Mouse (Mus musculus): ENCODE data around the gene Gm2696. TPM values are rescaled to one million over a fixed set of nuclear protein-coding genes. Genes with fewer than 3 reads are reported as not detected.
A peak's percentile ranks its signal among the peaks of the same experiment; 100 is the strongest.

Gm2696 gene
- polyA plus RNA-seq, 1 experiment from 2014 or later: not detected

DNA sequence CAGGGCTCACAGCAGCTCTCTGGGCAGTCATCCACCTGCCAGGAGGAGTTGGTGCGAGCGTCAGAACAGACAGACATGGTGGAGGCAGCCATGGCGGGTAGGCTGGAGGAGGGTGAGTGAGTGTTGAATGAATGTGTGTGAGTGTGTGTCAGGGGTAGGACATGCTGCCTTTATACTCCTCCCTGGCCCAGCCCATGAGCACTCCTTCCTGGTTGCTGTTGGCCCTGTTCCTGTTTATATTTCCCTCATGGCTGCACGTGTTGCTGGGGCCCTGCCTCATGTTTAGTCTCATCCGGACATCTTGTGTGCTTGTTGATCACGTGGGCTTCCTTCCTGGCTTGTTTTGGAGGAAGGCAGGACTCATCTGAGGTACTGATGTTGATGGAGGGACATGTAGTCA is 12.5 kb downstream of the Gm2696 start, which contains the start of gene Krtap10-4:
Krtap10-4 (minus strand) TSS at position 145 of the 400 bp plus-strand sequence.
- no peak for ATAC-seq (ENCODE audit: low FRiP score)
- Histone ChIP-seq H3K27ac (ENCODE audit: low read depth, low read length) (no peak within 1 kb of the TSS), H3K4me1 (replicated peaks; ENCODE audit: control insufficient read depth, insufficient read depth, low read length) (no peaks in the 10 kb centered on the region), H3K4me2 (replicated peaks; ENCODE audit: low read depth, low read length) (no peak within 1 kb of the TSS), H3K4me3 (ENCODE audit: low read depth, low read length) (no peak within 1 kb of the TSS), H3K27me3 (ENCODE audit: control insufficient read depth, insufficient read depth, low read length) (no peaks in the 10 kb centered on the region), H3K9me3 (ENCODE audit: control insufficient read depth, low read length) (no peaks in the 10 kb centered on the region), H3K36me3 (ENCODE audit: control insufficient read depth, insufficient read depth, low read length) (no peaks in the 10 kb centered on the region), H3K9ac (ENCODE audit: low read depth, low read length) (no peak within 1 kb of the TSS)
- DNase-seq (ENCODE audit: low spot score): no peak
- 74% methylated on average over 6 of the region's 6 CpGs for WGBS

DNA sequence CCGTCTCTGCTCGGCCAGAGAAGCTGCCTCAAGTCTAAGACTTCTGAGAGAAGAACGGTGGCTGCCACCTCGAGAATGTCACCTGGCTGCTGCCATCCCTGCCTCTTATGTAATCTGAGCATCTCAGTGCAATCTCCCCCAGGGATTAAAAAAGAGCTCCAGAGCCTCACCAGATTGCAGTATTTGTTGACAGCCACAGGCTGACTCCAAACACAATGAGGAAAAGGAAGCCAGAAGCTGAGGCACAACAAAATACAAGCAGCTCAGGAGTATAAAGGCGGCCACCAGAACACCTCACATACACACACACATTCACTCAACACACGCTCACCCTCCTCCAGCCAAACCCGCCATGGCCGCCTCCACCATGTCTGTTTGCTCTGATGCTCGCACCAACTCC is 21.2 kb downstream of the Gm2696 start, which contains the start of gene Krtap10-10:
Krtap10-10 (plus strand) TSS at position 301 of the 400 bp plus-strand sequence.
- H3K27ac ChIP-seq (ENCODE audit: low read depth, low read length): no peak within 1 kb of the TSS
- no peaks in the 10 kb centered on the region for H3K36me3 ChIP-seq (ENCODE audit: control insufficient read depth, insufficient read depth, low read length)
- no peaks in the 10 kb centered on the region for H3K4me1 ChIP-seq (replicated peaks; ENCODE audit: control insufficient read depth, insufficient read depth, low read length)
- H3K4me3 ChIP-seq (ENCODE audit: low read depth, low read length): no peak within 1 kb of the TSS
- no peaks in the 10 kb centered on the region for H3K9me3 ChIP-seq (ENCODE audit: control insufficient read depth, low read length)
- no peak within 1 kb of the TSS for H3K9ac ChIP-seq (ENCODE audit: low read depth, low read length)
- DNase-seq (ENCODE audit: low spot score) (no peak), ATAC-seq (ENCODE audit: low FRiP score) (no peak)
- WGBS: 69% methylated on average over 9 of the region's 9 CpGs
- H3K4me2 ChIP-seq (replicated peaks; ENCODE audit: low read depth, low read length): no peak within 1 kb of the TSS
- H3K27me3 ChIP-seq (ENCODE audit: control insufficient read depth, insufficient read depth, low read length): no peaks in the 10 kb centered on the region

DNA sequence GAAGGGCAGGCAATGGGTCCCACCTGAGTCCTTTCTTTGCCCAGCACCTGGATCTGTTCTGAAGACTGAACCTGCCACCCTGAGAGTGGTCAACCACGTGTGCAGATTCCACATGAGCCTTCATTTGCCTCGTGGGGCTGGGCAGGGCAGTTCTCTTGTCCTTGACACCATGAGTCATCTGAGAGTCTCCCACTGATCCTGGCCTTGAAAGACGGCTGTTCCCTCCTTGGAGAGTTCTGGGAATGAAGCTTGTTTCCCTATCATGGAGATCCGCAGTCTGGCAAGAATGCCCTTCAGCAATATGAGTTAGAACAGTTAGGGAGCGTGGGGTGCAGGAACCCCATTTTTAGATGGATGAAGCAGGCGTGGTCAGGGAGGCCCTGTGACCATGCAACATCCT is 24.5 kb downstream of the Gm2696 start:
- no peaks in the 10 kb centered on the region for H3K36me3 ChIP-seq (ENCODE audit: control insufficient read depth, insufficient read depth, low read length)
- H3K27me3 ChIP-seq (ENCODE audit: control insufficient read depth, insufficient read depth, low read length): no peaks in the 10 kb centered on the region
- H3K9ac ChIP-seq (ENCODE audit: low read depth, low read length): no peak overlapping the region
- no peak overlapping the region for H3K27ac ChIP-seq (ENCODE audit: low read depth, low read length)
- H3K4me2 ChIP-seq (replicated peaks; ENCODE audit: low read depth, low read length): no peak overlapping the region
- 76% methylated on average over 6 of the region's 6 CpGs for WGBS
- H3K4me1 ChIP-seq (replicated peaks; ENCODE audit: control insufficient read depth, insufficient read depth, low read length): no peaks in the 10 kb centered on the region
- no peak for ATAC-seq (ENCODE audit: low FRiP score)
- no peak overlapping the region for H3K4me3 ChIP-seq (ENCODE audit: low read depth, low read length)
- H3K9me3 ChIP-seq (ENCODE audit: control insufficient read depth, low read length): 0 out of 2 replicates have a peak, but pooled peaks cover 3% of the 10 kb centered on the region
- DNase-seq (ENCODE audit: low spot score): no peak

DNA sequence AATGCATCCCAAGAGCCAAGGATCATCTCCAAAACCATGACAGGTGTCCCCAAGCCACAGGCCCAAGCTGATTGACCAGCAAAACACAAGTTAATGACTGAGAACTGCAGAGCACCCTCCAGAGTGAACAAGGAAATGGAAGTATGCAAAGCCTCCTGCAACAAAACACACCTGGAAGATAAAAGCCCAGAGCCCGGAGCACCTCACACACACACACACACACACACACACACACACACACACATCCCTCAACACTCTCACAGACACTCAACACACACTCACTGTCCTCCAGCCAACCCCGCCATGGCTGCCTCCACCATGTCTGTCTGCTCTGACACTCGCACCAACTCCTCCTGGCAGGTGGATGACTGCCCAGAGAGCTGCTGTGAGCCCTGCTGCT is 32.0 kb downstream of the Gm2696 start, which contains the start of gene Gm36176:
Gm36176 (plus strand) TSS at position 301 of the 400 bp plus-strand sequence.
- H3K36me3 ChIP-seq (ENCODE audit: control insufficient read depth, insufficient read depth, low read length): no peaks in the 10 kb centered on the region

DNA sequence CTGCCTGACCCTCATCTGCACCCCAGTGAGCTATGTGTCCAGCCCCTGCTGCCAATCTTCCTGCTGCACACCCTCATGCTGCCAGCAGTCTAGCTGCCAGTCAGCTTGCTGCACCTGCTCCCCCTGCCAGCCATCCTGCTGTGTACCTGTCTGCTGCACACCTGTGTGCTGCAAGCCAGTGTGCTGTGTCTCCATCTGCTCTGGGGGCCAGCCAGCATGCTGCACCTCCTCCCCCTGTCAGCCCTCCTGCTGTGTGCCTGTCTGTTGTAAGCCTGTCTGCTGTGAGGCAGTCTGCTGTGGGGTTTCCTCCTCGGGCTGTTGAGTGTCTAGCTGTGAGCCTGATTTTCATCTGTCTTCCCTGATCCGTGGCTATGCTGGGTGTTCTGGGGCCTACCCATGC is 32.5 kb downstream of the Gm2696 start:
- Histone ChIP-seq H3K4me2 (replicated peaks; ENCODE audit: low read depth, low read length) (no peak overlapping the region), H3K4me1 (replicated peaks; ENCODE audit: control insufficient read depth, insufficient read depth, low read length) (no peaks in the 10 kb centered on the region), H3K9ac (ENCODE audit: low read depth, low read length) (no peak overlapping the region), H3K27me3 (ENCODE audit: control insufficient read depth, insufficient read depth, low read length) (no peaks in the 10 kb centered on the region), H3K27ac (ENCODE audit: low read depth, low read length) (no peak overlapping the region), H3K9me3 (ENCODE audit: control insufficient read depth, low read length) (peaks cover 3% of the 10 kb centered on the region; the same call in 1 of the 2 replicates), H3K4me3 (ENCODE audit: low read depth, low read length) (no peak overlapping the region), H3K36me3 (ENCODE audit: control insufficient read depth, insufficient read depth, low read length) (no peaks in the 10 kb centered on the region)
- WGBS: 11% methylated on average over 2 of the region's 2 CpGs
- no peak for DNase-seq (ENCODE audit: low spot score)
- ATAC-seq (ENCODE audit: low FRiP score): no peak

More for the DNA sequence above, 32.0 kb downstream of the Gm2696 start, which contains the start of gene Gm36176:
- Histone ChIP-seq H3K9ac (ENCODE audit: low read depth, low read length) (no peak within 1 kb of the TSS), H3K27ac (ENCODE audit: low read depth, low read length) (no peak within 1 kb of the TSS), H3K4me3 (ENCODE audit: low read depth, low read length) (no peak within 1 kb of the TSS), H3K4me1 (replicated peaks; ENCODE audit: control insufficient read depth, insufficient read depth, low read length) (no peaks in the 10 kb centered on the region), H3K4me2 (replicated peaks; ENCODE audit: low read depth, low read length) (no peak within 1 kb of the TSS), H3K9me3 (ENCODE audit: control insufficient read depth, low read length) (peaks cover 3% of the 10 kb centered on the region; the same call in 1 of the 2 replicates), H3K27me3 (ENCODE audit: control insufficient read depth, insufficient read depth, low read length) (no peaks in the 10 kb centered on the region)
- DNase-seq (ENCODE audit: low spot score): no peak
- no peak for ATAC-seq (ENCODE audit: low FRiP score)
- 61% methylated on average over 3 of the region's 3 CpGs for WGBS

DNA sequence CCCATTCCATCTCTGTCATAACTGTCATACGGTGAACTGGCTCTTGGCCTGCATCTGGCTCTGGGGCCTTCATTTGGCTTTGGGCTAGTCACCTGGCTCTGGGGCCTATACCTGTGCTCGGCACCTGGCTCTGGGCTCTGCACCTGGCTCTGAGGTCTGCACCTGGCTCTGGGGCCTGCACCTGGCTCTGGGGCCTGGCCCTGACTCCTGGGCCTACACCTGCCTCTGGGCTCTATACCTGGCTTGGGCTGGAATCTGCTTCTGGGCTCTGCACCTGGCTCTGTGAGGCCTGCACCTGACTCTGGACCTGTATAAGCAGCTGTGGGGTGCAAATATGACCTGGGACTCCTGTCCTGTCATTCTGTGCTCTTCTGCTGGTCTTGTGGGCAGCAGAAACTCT is 33.1 kb downstream of the Gm2696 start:
- no peaks in the 10 kb centered on the region for H3K36me3 ChIP-seq (ENCODE audit: control insufficient read depth, insufficient read depth, low read length)
- no peaks in the 10 kb centered on the region for H3K27me3 ChIP-seq (ENCODE audit: control insufficient read depth, insufficient read depth, low read length)
- DNase-seq (ENCODE audit: low spot score) (no peak), ATAC-seq (ENCODE audit: low FRiP score) (no peak)
- WGBS: 89% methylated on average over 2 of the region's 2 CpGs
- no peak overlapping the region for H3K4me2 ChIP-seq (replicated peaks; ENCODE audit: low read depth, low read length)
- peaks cover 3% of the 10 kb centered on the region; the same call in 1 of the 2 replicates for H3K9me3 ChIP-seq (ENCODE audit: control insufficient read depth, low read length)
- no peak overlapping the region for H3K9ac ChIP-seq (ENCODE audit: low read depth, low read length)
- no peak overlapping the region for H3K4me3 ChIP-seq (ENCODE audit: low read depth, low read length)
- H3K27ac ChIP-seq (ENCODE audit: low read depth, low read length): no peak overlapping the region
- H3K4me1 ChIP-seq (replicated peaks; ENCODE audit: control insufficient read depth, insufficient read depth, low read length): no peaks in the 10 kb centered on the region

DNA sequence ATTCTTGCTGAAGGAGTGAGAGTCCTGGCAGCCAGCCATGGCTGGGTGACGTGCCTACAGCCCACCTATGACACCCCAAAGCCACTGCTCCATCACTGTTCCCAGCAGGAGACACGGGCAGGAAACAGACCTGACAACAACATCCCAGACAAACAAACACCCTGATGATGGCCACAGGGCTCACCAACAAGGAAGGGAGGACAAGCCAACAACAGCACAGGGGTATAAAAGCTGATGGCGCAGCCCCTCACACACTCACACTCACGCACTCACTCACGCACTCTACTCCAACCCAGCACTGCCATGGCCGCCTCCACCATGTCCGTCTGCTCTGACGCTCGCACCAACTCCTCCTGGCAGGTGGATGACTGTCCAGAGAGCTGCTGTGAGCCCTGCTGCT is 38.1 kb downstream of the Gm2696 start, which contains the start of gene Gm10318:
Gm10318 (plus strand) TSS at position 301 of the 400 bp plus-strand sequence.
- Histone ChIP-seq H3K27me3 (ENCODE audit: control insufficient read depth, insufficient read depth, low read length) (no peaks in the 10 kb centered on the region), H3K36me3 (ENCODE audit: control insufficient read depth, insufficient read depth, low read length) (no peaks in the 10 kb centered on the region), H3K27ac (ENCODE audit: low read depth, low read length) (no peak within 1 kb of the TSS), H3K9ac (ENCODE audit: low read depth, low read length) (no peak within 1 kb of the TSS), H3K4me3 (ENCODE audit: low read depth, low read length) (no peak within 1 kb of the TSS), H3K4me2 (replicated peaks; ENCODE audit: low read depth, low read length) (no peak within 1 kb of the TSS), H3K9me3 (ENCODE audit: control insufficient read depth, low read length) (no peaks in the 10 kb centered on the region; the same call in 1 of the 2 replicates), H3K4me1 (replicated peaks; ENCODE audit: control insufficient read depth, insufficient read depth, low read length) (no peaks in the 10 kb centered on the region)
- DNase-seq (ENCODE audit: low spot score): no peak
- 80% methylated on average over 4 of the region's 9 CpGs for WGBS
- ATAC-seq (ENCODE audit: low FRiP score): no peak

DNA sequence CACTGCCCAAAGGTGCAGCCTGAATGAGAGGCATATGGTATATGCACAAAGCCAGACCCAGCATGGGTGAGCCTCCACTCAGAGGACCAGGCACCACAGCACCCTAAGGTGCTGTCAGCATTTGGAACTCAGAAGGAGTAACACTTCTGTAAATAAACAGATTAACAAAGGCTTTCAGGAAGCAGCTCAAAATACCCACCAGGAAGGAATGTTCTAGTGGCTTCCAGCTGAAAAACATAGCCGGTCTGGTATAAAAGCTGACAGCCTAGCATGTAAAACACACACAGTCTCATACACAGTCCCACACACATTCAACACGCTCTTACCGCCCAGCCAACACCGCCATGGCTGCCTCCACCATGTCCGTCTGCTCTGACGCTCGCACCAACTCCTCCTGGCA is 47.2 kb downstream of the Gm2696 start, which contains the start of gene Gm3285:
Gm3285 (plus strand) TSS at position 301 of the 400 bp plus-strand sequence.
- no peak within 1 kb of the TSS for H3K9ac ChIP-seq (ENCODE audit: low read depth, low read length)
- ATAC-seq (ENCODE audit: low FRiP score) (no peak), DNase-seq (ENCODE audit: low spot score) (no peak)
- no peaks in the 10 kb centered on the region for H3K4me1 ChIP-seq (replicated peaks; ENCODE audit: control insufficient read depth, insufficient read depth, low read length)
- no peak within 1 kb of the TSS for H3K27ac ChIP-seq (ENCODE audit: low read depth, low read length)
- H3K4me2 ChIP-seq (replicated peaks; ENCODE audit: low read depth, low read length): no peak within 1 kb of the TSS
- H3K4me3 ChIP-seq (ENCODE audit: low read depth, low read length): no peak within 1 kb of the TSS
- WGBS: 44% methylated on average over 7 of the region's 7 CpGs
- no peaks in the 10 kb centered on the region for H3K9me3 ChIP-seq (ENCODE audit: control insufficient read depth, low read length)
- H3K27me3 ChIP-seq (ENCODE audit: control insufficient read depth, insufficient read depth, low read length): no peaks in the 10 kb centered on the region
- H3K36me3 ChIP-seq (ENCODE audit: control insufficient read depth, insufficient read depth, low read length): no peaks in the 10 kb centered on the region

DNA sequence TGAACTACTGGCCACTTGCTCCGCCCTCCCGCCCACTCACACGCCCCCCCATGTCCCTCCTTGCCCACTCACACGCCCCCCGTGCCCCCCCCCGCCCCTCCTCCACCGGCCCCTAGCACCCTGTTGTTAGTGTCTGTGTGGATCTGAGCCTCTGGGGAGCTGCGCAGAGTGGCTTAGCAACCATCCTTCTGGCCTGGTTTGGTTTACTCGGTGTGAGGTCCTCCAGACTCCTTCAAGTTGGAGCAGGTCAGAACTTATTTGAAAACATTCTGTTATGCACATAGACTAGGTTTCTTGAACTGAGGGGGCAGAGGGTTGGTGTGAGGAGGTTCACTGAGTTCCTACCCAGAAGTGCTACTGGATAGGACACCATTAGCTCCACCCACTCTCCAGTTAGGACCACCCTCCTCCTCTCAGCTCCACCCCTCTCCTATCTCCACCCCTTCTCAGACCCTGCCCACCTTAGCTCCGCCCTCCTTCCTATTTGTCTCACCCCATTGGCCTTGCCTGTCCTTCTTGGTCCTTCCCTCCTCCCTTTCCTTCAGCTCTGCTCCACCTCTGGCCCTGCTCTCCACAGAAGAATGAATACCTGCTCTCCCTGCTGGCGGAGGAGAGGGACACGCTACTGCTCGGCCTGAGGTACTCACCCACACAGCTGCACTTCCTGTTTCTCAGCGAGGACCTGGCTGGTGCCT is 49.7 kb downstream of the Gm2696 start:
- H3K9ac ChIP-seq (ENCODE audit: low read depth, low read length): no peak overlapping the region
- no peaks in the 10 kb centered on the region for H3K9me3 ChIP-seq (ENCODE audit: control insufficient read depth, low read length)
- DNase-seq (ENCODE audit: low spot score) (peak; percentile 61), ATAC-seq (ENCODE audit: low FRiP score) (peak; percentile 63)
- H3K4me1 ChIP-seq (replicated peaks; ENCODE audit: control insufficient read depth, insufficient read depth, low read length): no peaks in the 10 kb centered on the region
- H3K27ac ChIP-seq (ENCODE audit: low read depth, low read length): no peak overlapping the region
- H3K36me3 ChIP-seq (ENCODE audit: control insufficient read depth, insufficient read depth, low read length): no peaks in the 10 kb centered on the region
- H3K4me3 ChIP-seq (ENCODE audit: low read depth, low read length): peak overlapping the region; percentile 19; the same call in 1 of the 2 replicates
- H3K4me2 ChIP-seq (replicated peaks; ENCODE audit: low read depth, low read length): peak overlapping the region; percentile 6
- 37% methylated on average over 14 of the region's 14 CpGs for WGBS
- no peaks in the 10 kb centered on the region for H3K27me3 ChIP-seq (ENCODE audit: control insufficient read depth, insufficient read depth, low read length)
